Mouse (Mus musculus): Measurements from ENCODE around the gene Zfp553. TPM values are rescaled to one million over a fixed set of nuclear protein-coding genes. Genes with fewer than 3 reads are reported as not detected.

Gene Zfp553
- polyA plus RNA-seq, 1 experiment, result 16.6 TPM

DNA sequence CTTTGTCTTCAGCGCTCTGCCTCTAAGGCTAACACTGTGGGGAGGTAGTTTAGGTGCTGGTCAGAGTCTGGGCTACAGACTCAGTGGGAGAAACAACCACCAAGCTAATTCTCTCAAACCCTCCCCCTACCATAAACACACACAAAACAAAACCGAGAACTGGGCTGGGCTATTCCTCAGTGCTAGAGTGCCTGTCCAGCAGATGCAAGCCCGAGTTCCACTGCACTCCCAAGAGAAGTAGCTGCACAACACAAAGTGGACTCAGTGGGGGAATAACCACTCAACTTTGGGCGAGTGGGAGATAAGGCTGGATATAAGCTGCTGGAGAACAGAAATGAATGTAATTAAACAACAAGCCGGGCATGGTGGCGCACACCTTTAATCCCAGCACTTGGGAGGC is 42.2 kb upstream of the Zfp553 start:
- WGBS, result 81% methylated on average over 6 of the region's 6 CpGs
- H3K27ac ChIP-seq (ENCODE audit: insufficient read depth, low read length), result no peak overlapping the region
- DNase-seq, result no peak
- TF ChIP-seq POLR2A (IDR thresholded peaks at IDR 0.05; ENCODE audit: borderline replicate concordance, insufficient read depth, low read length) (no peak), CTCF (IDR thresholded peaks at IDR 0.05; ENCODE audit: borderline replicate concordance, insufficient read depth, low read depth, low read length) (no peak)
- peaks cover 10% of the 10 kb centered on the region for H3K4me1 ChIP-seq (ENCODE audit: control insufficient read depth, insufficient read depth, low read length)
- no peak overlapping the region for H3K4me3 ChIP-seq (replicated peaks; ENCODE audit: insufficient read depth, low read depth, low read length)
- no peaks in the 10 kb centered on the region for H3K27me3 ChIP-seq (ENCODE audit: control insufficient read depth, insufficient read depth, low read length)

DNA sequence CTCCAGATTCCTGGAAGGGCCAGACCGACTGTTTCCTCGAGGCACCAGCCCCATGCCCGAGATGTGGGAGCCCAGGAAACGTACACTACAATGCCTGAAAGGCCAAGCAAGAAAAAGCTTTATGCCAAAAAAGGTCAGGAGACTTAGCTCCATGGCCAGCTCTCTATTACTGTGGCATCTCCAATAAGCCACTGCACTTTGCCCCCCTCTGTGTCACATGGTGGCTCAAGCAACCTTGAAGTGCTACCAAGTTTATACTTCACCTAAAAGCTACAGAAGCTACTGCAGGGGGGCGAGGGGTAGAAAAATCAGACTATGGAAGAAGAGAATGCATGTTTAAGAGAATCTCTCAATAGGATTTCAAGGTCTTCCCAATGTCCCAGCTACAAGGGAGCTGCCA is 39.9 kb upstream of the Zfp553 start:
- TF ChIP-seq POLR2A (IDR thresholded peaks at IDR 0.05; ENCODE audit: borderline replicate concordance, insufficient read depth, low read length) (no peak), CTCF (IDR thresholded peaks at IDR 0.05; ENCODE audit: borderline replicate concordance, insufficient read depth, low read depth, low read length) (no peak)
- peaks cover 14% of the 10 kb centered on the region for H3K4me1 ChIP-seq (ENCODE audit: control insufficient read depth, insufficient read depth, low read length)
- no peak for DNase-seq
- H3K27ac ChIP-seq (ENCODE audit: insufficient read depth, low read length), result no peak overlapping the region
- no peaks in the 10 kb centered on the region for H3K27me3 ChIP-seq (ENCODE audit: control insufficient read depth, insufficient read depth, low read length)
- WGBS, result 93% methylated on average over 5 of the region's 5 CpGs
- no peak overlapping the region for H3K4me3 ChIP-seq (replicated peaks; ENCODE audit: insufficient read depth, low read depth, low read length)

DNA sequence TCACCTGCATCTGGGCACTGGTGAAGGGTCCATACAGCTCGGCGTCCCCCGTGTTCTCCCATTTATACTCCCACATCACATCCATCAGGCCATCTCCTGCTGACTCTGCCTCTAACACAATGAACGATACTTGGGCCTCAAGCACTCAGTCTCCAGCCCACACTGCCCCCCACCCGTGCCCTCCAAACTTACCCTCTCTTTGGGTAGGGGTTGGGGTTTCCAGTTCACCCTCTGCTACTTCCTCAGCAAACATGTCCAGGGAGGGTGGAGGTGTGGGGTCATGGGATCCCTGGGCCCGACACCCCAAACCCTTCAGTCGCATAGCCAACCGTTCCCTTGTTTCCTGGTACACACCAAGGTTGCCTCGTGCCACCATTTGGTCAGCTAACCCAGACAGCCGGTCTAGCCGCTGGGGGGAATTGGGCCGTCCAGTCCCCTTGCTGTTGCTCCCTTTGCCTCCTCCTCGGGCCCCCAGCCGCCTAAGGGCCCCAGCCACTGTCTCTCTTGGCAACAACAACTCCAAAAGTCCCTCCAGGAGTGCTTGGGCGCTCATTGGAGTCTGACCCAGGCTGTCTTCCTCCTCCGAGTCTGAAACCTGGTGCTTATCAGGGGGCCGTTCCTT is 38.7 kb upstream of the Zfp553 start:
- Histone ChIP-seq H3K4me1 (ENCODE audit: control insufficient read depth, insufficient read depth, low read length) (peaks cover 14% of the 10 kb centered on the region), H3K4me3 (replicated peaks; ENCODE audit: insufficient read depth, low read depth, low read length) (no peak overlapping the region), H3K27ac (ENCODE audit: insufficient read depth, low read length) (no peak overlapping the region), H3K27me3 (ENCODE audit: control insufficient read depth, insufficient read depth, low read length) (no peaks in the 10 kb centered on the region)
- TF ChIP-seq CTCF (IDR thresholded peaks at IDR 0.05; ENCODE audit: borderline replicate concordance, insufficient read depth, low read depth, low read length) (no peak), POLR2A (IDR thresholded peaks at IDR 0.05; ENCODE audit: borderline replicate concordance, insufficient read depth, low read length) (no peak)
- DNase-seq, result no peak
- WGBS, result 86% methylated on average over 17 of the region's 17 CpGs

DNA sequence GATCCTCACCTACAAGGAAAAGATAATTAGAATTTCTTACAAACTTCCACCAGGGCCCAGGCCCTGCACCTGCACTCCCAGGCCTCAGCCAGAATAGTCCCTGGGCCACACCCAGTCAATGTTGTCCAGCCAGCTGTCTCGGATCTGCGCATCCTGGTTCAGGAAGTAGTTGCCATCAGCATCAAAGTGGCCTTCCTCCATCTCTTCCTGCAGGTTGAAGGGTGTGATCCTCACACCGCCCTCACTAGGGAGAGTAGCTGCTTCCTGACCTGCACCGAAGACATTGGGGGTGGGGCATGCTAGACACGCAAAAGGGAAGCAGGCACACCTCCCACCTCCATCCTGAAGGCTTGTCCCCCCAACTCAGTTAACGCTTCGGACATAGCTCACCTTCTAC is 38.2 kb upstream of the Zfp553 start:
- H3K27ac ChIP-seq (ENCODE audit: insufficient read depth, low read length), result no peak overlapping the region
- peaks cover 14% of the 10 kb centered on the region for H3K4me1 ChIP-seq (ENCODE audit: control insufficient read depth, insufficient read depth, low read length)
- H3K4me3 ChIP-seq (replicated peaks; ENCODE audit: insufficient read depth, low read depth, low read length), result peak overlapping the region; percentile 83
- TF ChIP-seq POLR2A (IDR thresholded peaks at IDR 0.05; ENCODE audit: borderline replicate concordance, insufficient read depth, low read length), result no peak
- TF ChIP-seq CTCF (IDR thresholded peaks at IDR 0.05; ENCODE audit: borderline replicate concordance, insufficient read depth, low read depth, low read length), result no peak
- WGBS, result 80% methylated on average over 7 of the region's 7 CpGs
- peak in 1 of 2 experiments; percentile 23 for DNase-seq
- H3K27me3 ChIP-seq (ENCODE audit: control insufficient read depth, insufficient read depth, low read length), result no peaks in the 10 kb centered on the region

DNA sequence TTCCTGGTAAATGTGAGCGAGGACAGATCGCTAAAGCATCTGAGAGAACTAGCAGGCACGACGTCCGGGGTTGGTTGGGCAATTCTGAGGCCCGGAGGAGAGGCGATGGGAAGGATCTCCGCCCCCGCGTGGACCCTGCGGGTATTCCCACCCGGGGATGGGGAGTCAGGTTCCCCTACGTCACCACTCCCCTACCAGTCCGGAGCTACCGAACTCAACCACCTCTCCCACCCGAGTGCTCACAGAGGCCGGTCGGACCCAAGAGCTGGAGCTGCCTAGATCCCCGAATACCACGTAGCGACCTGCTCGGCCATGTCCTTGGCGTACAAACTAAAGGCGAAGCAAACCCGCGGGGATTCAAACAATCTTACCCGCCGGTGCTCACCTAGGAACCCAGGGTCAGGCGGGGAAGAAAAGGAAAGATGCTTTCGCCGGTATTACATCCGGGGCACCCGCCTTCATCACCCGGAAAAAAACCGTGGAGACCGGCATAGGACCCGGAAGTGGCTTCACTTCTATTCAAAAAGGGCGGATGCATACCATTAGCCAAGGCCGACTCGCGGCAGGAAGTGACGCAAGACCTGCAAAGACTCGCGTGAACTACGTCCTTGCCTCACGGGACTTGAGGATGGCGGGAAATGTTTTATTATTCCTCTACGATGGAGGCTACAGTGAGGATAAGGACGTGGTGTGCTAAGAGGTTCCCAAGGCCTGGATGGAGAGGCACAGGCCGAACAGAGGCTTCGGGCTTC is 37.1 kb upstream of the Zfp553 start, which contains the start of gene Cd2bp2:
Cd2bp2 (minus strand) TSS at position 507 of the 752 bp plus-strand sequence.
- peaks cover 14% of the 10 kb centered on the region for H3K4me1 ChIP-seq (ENCODE audit: control insufficient read depth, insufficient read depth, low read length)
- H3K4me3 ChIP-seq (replicated peaks; ENCODE audit: insufficient read depth, low read depth, low read length), result peak within 1 kb of the TSS; percentile 83
- peak within 1 kb of the TSS; percentile 53 for H3K27ac ChIP-seq (ENCODE audit: insufficient read depth, low read length)
- H3K27me3 ChIP-seq (ENCODE audit: control insufficient read depth, insufficient read depth, low read length), result no peaks in the 10 kb centered on the region
- TF ChIP-seq POLR2A (IDR thresholded peaks at IDR 0.05; ENCODE audit: borderline replicate concordance, insufficient read depth, low read length) (peak; percentile 45; the same call in 1 of the 2 replicates), CTCF (IDR thresholded peaks at IDR 0.05; ENCODE audit: borderline replicate concordance, insufficient read depth, low read depth, low read length) (no peak)
- peak; percentile 96 to 99 for DNase-seq
- under 1% methylated on average over 51 of the region's 51 CpGs for WGBS

DNA sequence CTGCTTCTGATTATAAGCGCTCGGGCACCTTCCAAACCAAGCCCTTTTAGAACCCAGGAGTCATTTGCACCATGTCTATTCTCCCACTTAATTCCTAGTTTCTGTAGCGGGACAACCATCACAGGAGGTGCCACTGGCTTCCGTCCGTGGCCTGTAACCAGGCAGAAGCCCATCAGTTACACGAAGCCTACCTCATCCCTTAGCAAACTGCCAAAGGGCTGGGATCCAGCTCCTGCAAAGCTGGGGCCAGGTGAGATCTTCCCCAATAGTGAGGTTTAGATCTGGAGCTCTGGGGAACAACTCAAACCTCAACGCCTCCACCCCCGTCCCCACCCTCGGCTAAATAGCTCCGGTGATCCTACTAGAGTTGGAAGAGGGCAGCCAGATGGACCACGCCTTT is 36.4 kb upstream of the Zfp553 start:
- Histone ChIP-seq H3K4me1 (ENCODE audit: control insufficient read depth, insufficient read depth, low read length) (peaks cover 14% of the 10 kb centered on the region), H3K4me3 (replicated peaks; ENCODE audit: insufficient read depth, low read depth, low read length) (peak overlapping the region; percentile 82), H3K27ac (ENCODE audit: insufficient read depth, low read length) (peak overlapping the region; percentile 53; the same call in 1 of the 2 replicates), H3K27me3 (ENCODE audit: control insufficient read depth, insufficient read depth, low read length) (no peaks in the 10 kb centered on the region)
- peak in 1 of 2 experiments; percentile 27 for DNase-seq
- WGBS, result 48% methylated on average over 11 of the region's 11 CpGs
- TF ChIP-seq CTCF (IDR thresholded peaks at IDR 0.05; ENCODE audit: borderline replicate concordance, insufficient read depth, low read depth, low read length), result no peak
- no peak for TF ChIP-seq POLR2A (IDR thresholded peaks at IDR 0.05; ENCODE audit: borderline replicate concordance, insufficient read depth, low read length)

DNA sequence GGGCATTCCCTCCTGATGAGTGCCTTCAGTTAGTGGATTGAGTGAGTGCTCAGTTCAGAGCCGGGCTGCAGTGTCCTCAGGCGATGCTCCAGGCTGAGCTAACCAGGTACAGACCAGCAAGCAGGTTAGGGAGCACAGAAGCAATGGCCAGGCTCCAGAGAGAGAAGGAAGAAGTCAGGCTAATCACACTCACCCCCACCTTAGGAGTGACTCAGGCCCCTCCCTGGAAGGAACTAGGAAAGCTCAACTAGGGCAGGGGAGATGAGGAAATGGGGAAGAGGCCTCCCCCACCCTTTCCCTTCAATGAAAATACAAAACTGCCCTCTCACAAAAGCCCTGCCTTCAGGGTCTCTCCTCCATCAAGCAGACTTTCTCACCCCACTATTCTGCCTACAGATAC is 26.3 kb upstream of the Zfp553 start:
- H3K27me3 ChIP-seq (ENCODE audit: control insufficient read depth, insufficient read depth, low read length), result no peaks in the 10 kb centered on the region
- 15% methylated on average over 2 of the region's 2 CpGs for WGBS
- no peak for DNase-seq
- TF ChIP-seq POLR2A (IDR thresholded peaks at IDR 0.05; ENCODE audit: borderline replicate concordance, insufficient read depth, low read length) (no peak), CTCF (IDR thresholded peaks at IDR 0.05; ENCODE audit: borderline replicate concordance, insufficient read depth, low read depth, low read length) (no peak)
- H3K27ac ChIP-seq (ENCODE audit: insufficient read depth, low read length), result no peak overlapping the region
- H3K4me1 ChIP-seq (ENCODE audit: control insufficient read depth, insufficient read depth, low read length), result peaks cover 8% of the 10 kb centered on the region; the same call in 1 of the 2 replicates
- peak overlapping the region; percentile 75 for H3K4me3 ChIP-seq (replicated peaks; ENCODE audit: insufficient read depth, low read depth, low read length)
